Mouse (Mus musculus): ENCODE measurements at regions not wholly inside any gene's neighbourhood (a gene's known extent, or its start where the extent isn't known, plus 50 kb on each side); places are given as distances from the start of the nearest gene placed in this dataset.

DNA sequence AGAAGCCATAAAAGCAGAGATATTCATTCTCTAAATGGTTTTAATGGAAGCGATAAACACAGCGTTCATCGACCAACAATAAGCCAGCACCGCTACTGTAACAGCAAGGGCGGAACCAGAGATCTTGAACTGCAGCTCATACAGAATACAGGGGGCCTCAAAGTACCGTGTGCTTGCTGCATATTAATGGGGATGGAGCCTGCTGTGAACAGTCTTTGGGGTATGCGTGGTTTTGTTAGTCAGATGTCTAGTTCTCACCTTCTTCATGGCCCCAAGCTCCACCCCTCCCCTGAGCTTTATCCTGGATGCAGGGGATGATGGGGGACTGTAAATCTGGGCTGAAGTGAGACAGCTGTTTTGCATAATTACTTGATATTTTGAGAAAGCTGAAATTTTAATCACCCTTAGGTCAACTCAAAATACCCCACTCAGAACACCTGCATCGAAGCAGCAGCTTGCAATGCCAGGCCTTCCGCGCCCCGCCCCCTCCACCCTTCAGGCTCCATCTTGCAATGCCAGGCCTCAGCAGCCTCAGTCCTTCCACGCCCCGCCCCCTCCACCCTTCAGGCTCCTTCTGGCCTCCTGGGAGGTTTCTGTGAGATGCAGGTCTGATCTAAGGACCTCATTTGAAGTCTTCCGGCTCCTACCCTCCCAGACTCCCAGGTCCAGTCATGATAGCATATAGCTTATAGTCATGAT, 73.5 kb upstream of the Tspan5 start:
- DNase-seq: no peak

DNA sequence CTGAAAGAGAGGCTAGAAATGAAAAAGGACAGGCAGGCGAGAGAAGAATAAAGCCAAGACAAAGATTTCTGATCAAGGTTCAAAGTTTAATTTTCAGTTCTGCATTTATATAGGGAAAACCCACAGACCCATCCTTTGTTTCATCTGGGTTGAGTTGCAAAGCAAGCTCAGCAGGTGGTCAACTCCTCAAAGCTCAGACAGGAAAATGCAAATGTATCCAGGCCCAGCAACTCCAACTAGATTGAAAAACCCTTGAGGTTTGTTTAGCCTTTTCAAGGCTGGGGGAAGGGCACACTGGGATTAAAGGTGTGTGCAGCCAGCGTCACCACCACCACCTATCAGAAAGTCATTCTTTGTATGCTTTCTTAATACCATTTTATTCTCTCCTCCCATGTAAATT, 66.1 kb upstream of the Tspan5 start:
- DNase-seq: no peak

DNA sequence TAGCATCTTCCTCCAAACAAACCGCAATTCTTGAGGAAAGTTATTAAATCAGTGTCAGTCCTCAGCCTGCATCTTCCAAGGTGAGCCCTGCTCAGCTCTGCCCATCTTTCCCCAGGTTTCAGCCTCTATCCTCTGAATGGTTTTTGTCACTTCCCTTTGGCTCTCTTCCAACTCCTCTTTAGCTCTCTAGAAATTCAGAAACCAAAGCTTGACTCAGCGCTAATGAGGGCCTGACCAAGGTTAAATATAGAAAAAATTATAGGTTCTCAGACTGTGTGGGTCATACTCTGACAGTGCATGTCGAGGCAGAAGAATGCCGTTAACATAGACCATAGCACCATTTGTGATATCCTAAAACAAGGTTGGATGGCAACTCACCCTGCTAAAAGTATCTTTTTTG, 63.6 kb upstream of the Tspan5 start:
- DNase-seq: no peak

DNA sequence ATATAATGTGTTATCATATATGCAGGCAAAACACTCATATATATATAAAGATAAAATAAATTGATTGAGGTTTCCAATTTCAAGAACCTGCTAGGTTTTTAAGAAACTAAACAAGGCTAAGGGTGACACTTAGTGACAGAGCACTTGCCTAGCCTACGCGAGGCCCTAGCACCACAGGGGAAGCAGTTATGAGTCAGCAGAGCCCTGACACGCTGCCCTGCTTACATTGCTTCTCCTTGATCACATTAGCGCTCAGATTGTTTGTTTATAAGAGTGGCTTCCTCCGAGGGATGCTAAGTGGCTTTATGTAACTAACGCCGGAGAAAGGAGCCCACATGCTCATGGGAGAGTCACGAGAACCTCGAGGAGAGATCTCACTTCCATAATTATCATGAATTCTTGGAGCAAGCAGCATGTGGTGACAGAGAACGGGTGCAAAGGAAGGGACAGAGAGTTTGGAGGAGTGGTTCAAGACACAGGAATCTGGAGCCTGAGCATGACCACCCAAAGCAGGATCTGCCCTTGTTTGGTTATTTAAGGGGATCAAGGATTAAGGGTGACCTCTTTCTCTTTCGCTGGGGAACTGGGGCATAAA, 55.3 kb upstream of the Tspan5 start:
- no peak for DNase-seq

GRCm38 (mm10) chr3:138688606-138689005, 53.4 kb upstream of the Tspan5 start:
- DNase-seq: no peak
